Mouse (Mus musculus): Measurements from ENCODE around the gene A730009L09Rik. TPM values are rescaled to one million over a fixed set of nuclear protein-coding genes. Genes with fewer than 3 reads are reported as not detected.
A peak's percentile ranks its signal among the peaks of the same experiment; 100 is the strongest.

The A730009L09Rik gene
- polyA plus RNA-seq, 1 experiment = not detected

DNA sequence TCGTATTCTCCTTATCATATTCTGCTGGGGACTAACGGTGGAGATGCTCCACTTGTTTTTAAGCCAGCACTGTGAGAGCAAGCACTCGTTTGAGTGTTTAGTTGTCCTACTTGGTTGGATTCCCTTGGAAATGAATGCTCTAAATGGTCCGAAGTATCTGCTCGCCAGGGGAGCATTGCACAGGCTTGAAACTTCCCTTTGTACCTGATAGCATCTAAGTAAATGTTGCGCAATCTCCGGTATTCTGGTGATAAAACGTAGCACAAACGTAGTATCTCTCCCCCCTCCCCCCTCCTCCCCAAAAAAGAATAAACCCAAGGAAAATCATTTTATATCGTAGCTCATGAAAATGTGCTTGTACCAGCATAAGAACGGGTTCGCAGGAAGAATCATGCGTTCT, 39.1 kb downstream of the A730009L09Rik start:
- DNase-seq = no peak
- H3K4me1 ChIP-seq (ENCODE audit: control insufficient read depth, insufficient read depth, low read length) = no peaks in the 10 kb centered on the region
- no peak overlapping the region for H3K4me3 ChIP-seq (replicated peaks; ENCODE audit: extremely low read depth, low read depth, low read length)
- WGBS = 69% methylated on average over 13 of the region's 13 CpGs
- TF ChIP-seq POLR2A (IDR thresholded peaks at IDR 0.05; ENCODE audit: borderline replicate concordance, extremely low read depth, low read depth, low read length) = no peak
- TF ChIP-seq CTCF (IDR thresholded peaks at IDR 0.05; ENCODE audit: insufficient read depth, low read length) = no peak

DNA sequence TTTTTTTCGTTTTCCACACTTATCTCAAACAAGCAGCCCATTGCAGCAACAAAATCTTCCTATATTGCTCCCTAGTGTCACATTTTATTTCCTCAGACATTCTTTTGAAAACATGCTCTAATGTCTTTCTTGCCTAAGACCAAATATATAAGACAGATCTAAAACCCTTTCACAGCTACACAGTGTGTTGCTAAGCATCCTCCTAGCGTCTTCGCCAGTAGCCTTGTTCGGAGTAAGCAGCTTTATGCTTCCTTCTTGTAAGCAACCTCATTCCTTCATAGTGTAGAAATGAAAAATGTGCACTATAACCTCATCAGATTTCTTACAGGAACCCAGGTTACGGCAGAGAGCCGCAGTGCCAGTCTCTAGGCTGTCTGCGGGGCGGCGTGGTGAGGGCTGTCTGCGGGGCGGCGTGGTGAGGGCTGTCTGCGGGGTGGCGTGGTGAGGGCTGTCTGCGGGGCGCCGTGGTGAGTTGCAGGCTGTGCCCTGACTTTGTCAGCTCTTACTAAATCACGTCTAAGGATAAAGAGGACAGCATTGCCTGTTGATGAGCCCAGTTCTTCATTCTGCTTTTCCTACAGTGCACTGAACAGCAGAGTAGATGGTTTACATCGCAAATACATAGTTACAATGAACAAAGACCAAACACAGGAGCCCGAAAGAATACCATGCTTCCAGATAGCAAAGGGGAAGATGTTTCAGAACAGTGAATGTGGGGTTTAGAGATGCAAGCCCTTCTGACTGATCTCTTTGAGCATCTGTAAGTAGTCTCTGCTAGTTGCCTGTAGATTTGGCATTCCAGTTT, 43.4 kb downstream of the A730009L09Rik start:
- H3K4me1 ChIP-seq (ENCODE audit: control insufficient read depth, insufficient read depth, low read length) = no peaks in the 10 kb centered on the region
- WGBS = 52% methylated on average over 20 of the region's 20 CpGs
- TF ChIP-seq CTCF (IDR thresholded peaks at IDR 0.05; ENCODE audit: insufficient read depth, low read length) = no peak
- TF ChIP-seq POLR2A (IDR thresholded peaks at IDR 0.05; ENCODE audit: borderline replicate concordance, extremely low read depth, low read depth, low read length) = no peak
- H3K4me3 ChIP-seq (replicated peaks; ENCODE audit: extremely low read depth, low read depth, low read length) = no peak overlapping the region
- DNase-seq = no peak

DNA sequence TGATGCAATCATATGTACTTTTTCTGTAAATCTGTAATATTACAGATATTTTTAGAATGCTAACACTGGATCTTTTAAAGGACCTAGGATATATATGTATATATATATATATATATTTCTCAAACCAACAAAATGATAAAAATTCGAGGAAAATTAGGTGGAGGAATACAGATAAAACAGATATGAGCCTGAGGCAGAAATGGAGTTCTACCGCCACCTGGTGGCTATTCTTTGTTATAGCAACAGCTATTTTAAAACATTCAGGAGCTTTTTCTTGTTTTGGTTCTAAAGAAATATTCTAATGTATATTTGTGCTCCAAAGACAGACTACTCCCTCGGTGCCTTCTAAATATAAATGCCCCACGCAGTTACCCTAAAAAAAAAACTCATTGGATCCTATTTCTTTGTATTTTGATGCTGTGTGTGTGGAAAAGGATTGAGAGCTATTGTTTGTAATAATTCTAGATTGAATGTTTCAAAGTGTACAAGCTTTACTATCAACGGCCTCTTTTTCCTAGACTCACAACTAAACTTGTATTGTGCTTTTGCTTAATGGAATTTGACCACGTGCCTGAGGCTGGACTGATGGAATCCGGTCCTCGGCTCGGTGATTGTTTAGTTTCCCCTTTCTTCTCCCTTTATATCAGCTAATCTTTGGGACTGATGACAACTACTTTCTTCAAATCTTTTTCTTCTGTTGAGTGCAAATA, 44.8 kb downstream of the A730009L09Rik start:
- WGBS = 23% methylated on average over 9 of the region's 9 CpGs
- TF ChIP-seq POLR2A (IDR thresholded peaks at IDR 0.05; ENCODE audit: borderline replicate concordance, extremely low read depth, low read depth, low read length) (no peak), CTCF (IDR thresholded peaks at IDR 0.05; ENCODE audit: insufficient read depth, low read length) (peak; percentile 14; the same call in 1 of the 2 replicates)
- DNase-seq = no peak
- Histone ChIP-seq H3K4me3 (replicated peaks; ENCODE audit: extremely low read depth, low read depth, low read length) (no peak overlapping the region), H3K4me1 (ENCODE audit: control insufficient read depth, insufficient read depth, low read length) (no peaks in the 10 kb centered on the region)

DNA sequence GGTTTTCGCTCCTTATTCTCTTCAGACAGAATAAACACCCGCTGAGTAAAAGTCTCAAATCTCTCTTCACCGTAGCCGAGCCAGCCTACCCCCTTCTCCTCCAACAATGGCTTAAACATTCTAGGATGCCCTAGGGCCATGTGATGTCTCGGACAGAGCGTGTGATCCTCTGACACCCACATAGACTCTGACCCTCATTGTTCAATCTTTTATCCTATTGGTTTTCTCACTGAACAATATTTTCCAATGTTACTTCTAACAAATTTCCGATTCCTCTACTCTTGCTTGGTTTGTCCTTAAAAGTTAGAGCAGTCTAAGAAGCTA, 45.3 kb downstream of the A730009L09Rik start:
- no peak overlapping the region for H3K4me3 ChIP-seq (replicated peaks; ENCODE audit: extremely low read depth, low read depth, low read length)
- WGBS = 74% methylated on average over 7 of the region's 7 CpGs
- no peak for TF ChIP-seq POLR2A (IDR thresholded peaks at IDR 0.05; ENCODE audit: borderline replicate concordance, extremely low read depth, low read depth, low read length)
- TF ChIP-seq CTCF (IDR thresholded peaks at IDR 0.05; ENCODE audit: insufficient read depth, low read length) = no peak
- no peak for DNase-seq
- H3K4me1 ChIP-seq (ENCODE audit: control insufficient read depth, insufficient read depth, low read length) = no peaks in the 10 kb centered on the region

Other genes with a start within 250 kb of the A730009L09Rik start
- 8.6 and 12.0 TPM in 2 replicates for gene Mrpl39, start 220.6 kb downstream of the A730009L09Rik start, polyA plus RNA-seq (2012; rRNA removed)

Measured in lung, adult 2 months (tissue).